Mouse (Mus musculus) olfactory bulb, adult 2 months (tissue): Measurements from ENCODE around the gene Pim2.
"Not testable (repeated sequence)": the region's sequence is repeated elsewhere in the genome, so short reads cannot be mapped to it uniquely, and the experiment has no call there.

Source experiments
- CTCF ChIP-seq: fragments of 200-500 bp; IDR thresholded peaks from 2 replicates; pipeline ENCODE4 v1.5.1; 2012; ENCODE audit warnings: low read depth, mild to moderate bottlenecking, low read length, moderate library complexity; ENCODE audit not compliant: insufficient read depth
- POLR2A ChIP-seq: fragments of 200-500 bp; IDR thresholded peaks from 2 replicates; pipeline ENCODE4 v1.6.1; 2012; ENCODE audit warnings: mild to moderate bottlenecking, low read depth, low read length, moderate library complexity; ENCODE audit not compliant: insufficient read depth

- not testable (repeated sequence) for TF ChIP-seq POLR2A, CTCF
Measured at GRCm38 (mm10) chrX:7909242-7909641, 31.2 kb downstream of the Pim2 start, which contains the start of gene Gm10490.
